Mouse (Mus musculus) CD4-positive, CD25-positive, alpha-beta regulatory T cell, adult 4 months (primary cell): ENCODE measurements at regions not wholly inside any gene's neighbourhood (a gene's known extent, or its start where the extent isn't known, plus 50 kb on each side); places are given as distances from the start of the nearest gene placed in this dataset.
A peak's percentile ranks its signal among the peaks of the same experiment; 100 is the strongest.

Source experiments
- ATAC-seq: one replicate; pipeline ENCODE4 v1.8.0; 2017

- ATAC-seq: no peak
Measured at GRCm38 (mm10) chr13:102594201-102594600, 99.2 kb upstream of the Cd180 start.

DNA sequence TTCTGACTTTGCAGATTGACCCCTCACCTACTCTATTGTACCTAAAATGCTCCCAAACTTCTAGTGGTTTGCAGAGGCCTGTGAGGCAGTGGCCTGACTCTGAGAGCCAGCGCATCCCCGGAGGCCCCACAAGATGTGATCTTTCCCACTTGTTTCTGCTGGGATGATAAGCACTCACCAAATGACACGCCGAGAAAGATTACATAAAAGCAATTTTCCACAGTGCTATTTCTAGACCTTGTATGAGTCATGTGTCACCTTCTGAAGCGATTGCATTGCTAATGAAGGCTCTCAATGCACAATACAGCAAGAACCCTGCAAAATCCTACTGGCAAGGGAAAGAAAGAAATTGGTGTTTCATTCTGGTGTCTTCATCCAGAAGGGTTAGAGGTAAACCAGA is 97.8 kb upstream of the Cd180 start:
- no peak for ATAC-seq

DNA sequence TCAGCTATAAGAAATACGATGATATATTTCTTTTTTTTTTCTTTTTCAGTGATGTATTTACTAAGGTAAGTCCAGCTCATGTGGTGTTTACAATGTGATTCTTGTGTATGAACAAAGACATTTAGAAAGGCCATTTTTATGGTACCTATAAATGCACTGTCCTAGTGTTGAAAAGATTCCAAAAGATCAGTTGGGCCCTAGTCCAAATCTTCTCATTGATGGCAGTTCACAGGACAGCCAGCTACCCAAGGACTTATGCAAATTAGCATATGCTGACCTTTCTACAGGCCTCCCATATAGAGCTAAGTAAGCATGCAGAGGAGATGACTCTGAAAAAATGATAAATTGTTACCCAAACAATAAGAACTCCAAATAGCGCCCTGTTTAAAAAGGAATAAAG is 97.3 kb upstream of the Cd180 start:
- no peak for ATAC-seq

- peak; percentile 60 for ATAC-seq
Measured at GRCm38 (mm10) chr13:102598181-102598580, 95.2 kb upstream of the Cd180 start.

- no peak for ATAC-seq
Measured at GRCm38 (mm10) chr13:102599602-102600001, 93.8 kb upstream of the Cd180 start.

- ATAC-seq: no peak
Measured at GRCm38 (mm10) chr13:102600026-102600425, 93.3 kb upstream of the Cd180 start.

GRCm38 (mm10) chr13:102624461-102624860 is 68.9 kb upstream of the Cd180 start:
- no peak for ATAC-seq

- ATAC-seq: no peak
Measured at GRCm38 (mm10) chr13:102625171-102625835, 68.1 kb upstream of the Cd180 start.

DNA sequence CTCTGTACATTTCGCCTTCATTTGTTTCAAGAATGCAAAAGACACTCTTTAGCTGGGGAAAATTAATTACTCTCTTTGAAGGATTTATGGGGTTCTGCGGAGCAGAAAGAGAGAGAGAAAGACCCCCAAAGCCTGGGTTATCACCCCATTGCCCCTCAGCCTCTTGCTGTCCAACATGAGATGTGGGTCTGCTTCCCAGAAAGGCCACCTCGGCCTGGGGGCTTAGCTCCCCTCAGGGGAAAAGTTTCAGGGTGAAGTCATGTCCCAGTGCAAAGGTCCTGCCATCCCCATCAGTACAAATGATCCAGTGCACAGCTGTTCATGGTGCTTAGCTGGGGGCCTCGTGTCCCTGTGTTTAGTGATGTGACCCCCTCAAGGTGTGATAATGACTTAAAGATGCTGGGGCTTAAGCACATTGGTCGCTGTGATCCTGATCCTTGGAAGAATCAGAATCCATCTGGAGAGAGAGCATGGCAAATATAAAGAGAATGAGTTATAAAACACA is 67.5 kb upstream of the Cd180 start:
- ATAC-seq: no peak

DNA sequence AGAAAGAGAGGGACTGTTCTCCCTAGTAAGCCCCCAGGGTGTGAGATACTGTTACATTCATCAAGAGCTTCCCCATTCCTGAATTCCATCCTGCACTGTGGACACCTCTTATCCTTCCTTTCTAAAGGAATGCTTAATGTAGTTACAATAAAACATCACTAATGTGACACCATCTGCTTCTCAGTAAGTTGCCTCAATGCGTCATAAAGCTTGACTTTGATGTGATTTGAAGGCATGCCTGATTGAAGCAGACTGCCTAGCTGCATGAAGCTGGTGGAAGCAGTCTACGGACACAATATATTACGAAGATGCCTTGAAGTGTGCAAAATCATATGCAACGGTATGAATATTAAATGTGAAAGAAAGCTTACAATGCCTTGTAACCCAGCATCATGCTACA is 65.6 kb upstream of the Cd180 start:
- ATAC-seq: no peak

- no peak for ATAC-seq
Measured at GRCm38 (mm10) chr13:102629176-102629575, 64.2 kb upstream of the Cd180 start.

DNA sequence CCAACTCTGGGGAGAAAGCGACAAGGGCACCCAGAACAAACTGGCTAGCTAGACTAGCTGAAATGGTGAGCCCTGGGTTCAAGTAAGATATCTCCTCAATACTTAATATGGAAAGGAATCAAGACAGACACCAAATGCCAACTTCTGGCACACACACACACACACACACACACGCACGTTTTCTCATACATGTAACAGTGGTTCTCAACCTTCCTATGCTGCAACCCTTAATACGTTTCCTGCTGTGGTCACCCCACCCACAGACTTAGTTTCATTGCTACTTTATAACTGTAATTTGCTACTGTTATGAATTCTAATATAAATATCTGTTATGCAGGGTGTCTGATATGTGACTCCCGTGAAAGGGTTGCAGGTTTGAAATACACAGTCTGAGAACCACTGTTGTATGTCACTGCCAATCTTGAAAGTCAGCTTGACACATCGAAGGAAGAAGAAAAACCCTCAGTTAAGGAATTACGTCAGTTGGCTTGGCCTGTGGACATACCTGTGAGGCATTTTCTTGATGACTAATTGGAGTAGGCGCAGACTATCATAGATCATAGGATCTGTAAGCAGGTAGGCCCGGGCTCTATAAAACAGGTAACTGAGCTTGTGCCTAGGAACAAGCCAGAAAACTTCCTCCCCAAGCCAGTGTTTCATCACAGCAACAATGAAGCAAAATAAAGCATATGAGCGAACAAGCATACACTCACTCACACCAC is 59.0 kb upstream of the Cd180 start:
- no peak for ATAC-seq

GRCm38 (mm10) chr13:102636032-102636431 is 57.3 kb upstream of the Cd180 start:
- no peak for ATAC-seq

- no peak for ATAC-seq
Measured at GRCm38 (mm10) chr13:102637059-102637458, 56.3 kb upstream of the Cd180 start.

GRCm38 (mm10) chr13:102639651-102640050 is 53.7 kb upstream of the Cd180 start:
- ATAC-seq: no peak

- no peak for ATAC-seq
Measured at GRCm38 (mm10) chr13:102640171-102640570, 53.2 kb upstream of the Cd180 start.
